Mouse (Mus musculus): ENCODE results near the gene Gm11555. TPM values are rescaled to one million over a fixed set of nuclear protein-coding genes. Genes with fewer than 3 reads are reported as not detected.

The Gm11555 gene
- total and polyA plus RNA-seq, 3 experiments = not detected

Other genes with a start within 250 kb of the Gm11555 start
Only the 30 nearest of the 38 such genes appear.
- gene Krt23, start 157.1 kb downstream of the Gm11555 start, total RNA-seq (2012; rRNA removed) = not detected in 2 replicates
- not detected for gene Krt23, start 157.1 kb downstream of the Gm11555 start, polyA plus RNA-seq (2012; ENCODE audit: insufficient read depth in 1 of 2, insufficient read length in 2 of 2, low read depth in 1 of 2, low replicate concordance in 2 of 2, missing spikeins in 1 of 2)
- not detected in 2 replicates for gene Krt39, start 128.9 kb downstream of the Gm11555 start, total RNA-seq (2012; rRNA removed)
- not detected for gene Krt39, start 128.9 kb downstream of the Gm11555 start, polyA plus RNA-seq (2012; ENCODE audit: insufficient read depth in 1 of 2, insufficient read length in 2 of 2, low read depth in 1 of 2, low replicate concordance in 2 of 2, missing spikeins in 1 of 2)
- gene Krt40, start 107.1 kb downstream of the Gm11555 start, total RNA-seq (2012; rRNA removed) = not detected in 2 replicates
- not detected for gene Krt40, start 107.1 kb downstream of the Gm11555 start, polyA plus RNA-seq (2012; ENCODE audit: insufficient read depth in 1 of 2, insufficient read length in 2 of 2, low read depth in 1 of 2, low replicate concordance in 2 of 2, missing spikeins in 1 of 2)
- not detected in 2 replicates for gene Krtap3-3, start 99.4 kb downstream of the Gm11555 start, total RNA-seq (2012; rRNA removed)
- gene Krtap3-3, start 99.4 kb downstream of the Gm11555 start, polyA plus RNA-seq (2012; ENCODE audit: insufficient read depth in 1 of 2, insufficient read length in 2 of 2, low read depth in 1 of 2, low replicate concordance in 2 of 2, missing spikeins in 1 of 2) = not detected
- not detected in 2 replicates for gene Krtap3-2, start 93.4 kb downstream of the Gm11555 start, total RNA-seq (2012; rRNA removed)
- not detected for gene Krtap3-2, start 93.4 kb downstream of the Gm11555 start, polyA plus RNA-seq (2012; ENCODE audit: insufficient read depth in 1 of 2, insufficient read length in 2 of 2, low read depth in 1 of 2, low replicate concordance in 2 of 2, missing spikeins in 1 of 2)
- not detected in 2 replicates for gene Gm11939, start 90.8 kb downstream of the Gm11555 start, total RNA-seq (2012; rRNA removed)
- not detected for gene Gm11939, start 90.8 kb downstream of the Gm11555 start, polyA plus RNA-seq (2012; ENCODE audit: insufficient read depth in 1 of 2, insufficient read length in 2 of 2, low read depth in 1 of 2, low replicate concordance in 2 of 2, missing spikeins in 1 of 2)
- not detected in 2 replicates for gene Krtap3-1, start 83.6 kb downstream of the Gm11555 start, total RNA-seq (2012; rRNA removed)
- not detected for gene Krtap3-1, start 83.6 kb downstream of the Gm11555 start, polyA plus RNA-seq (2012; ENCODE audit: insufficient read depth in 1 of 2, insufficient read length in 2 of 2, low read depth in 1 of 2, low replicate concordance in 2 of 2, missing spikeins in 1 of 2)
- gene Krtap1-5, start 69.2 kb downstream of the Gm11555 start, total RNA-seq (2012; rRNA removed) = not detected in 2 replicates
- not detected for gene Krtap1-5, start 69.2 kb downstream of the Gm11555 start, polyA plus RNA-seq (2012; ENCODE audit: insufficient read depth in 1 of 2, insufficient read length in 2 of 2, low read depth in 1 of 2, low replicate concordance in 2 of 2, missing spikeins in 1 of 2)
- not detected in 2 replicates for gene Krtap1-4, start 66.6 kb downstream of the Gm11555 start, total RNA-seq (2012; rRNA removed)
- not detected for gene Krtap1-4, start 66.6 kb downstream of the Gm11555 start, polyA plus RNA-seq (2012; ENCODE audit: insufficient read depth in 1 of 2, insufficient read length in 2 of 2, low read depth in 1 of 2, low replicate concordance in 2 of 2, missing spikeins in 1 of 2)
- not detected in 2 replicates for gene Krtap1-3, start 58.9 kb downstream of the Gm11555 start, total RNA-seq (2012; rRNA removed)
- not detected for gene Krtap1-3, start 58.9 kb downstream of the Gm11555 start, polyA plus RNA-seq (2012; ENCODE audit: insufficient read depth in 1 of 2, insufficient read length in 2 of 2, low read depth in 1 of 2, low replicate concordance in 2 of 2, missing spikeins in 1 of 2)
- gene Krtap9-3, start 52.1 kb downstream of the Gm11555 start, total RNA-seq (2012; rRNA removed) = not detected in 2 replicates
- not detected for gene Krtap9-3, start 52.1 kb downstream of the Gm11555 start, polyA plus RNA-seq (2012; ENCODE audit: insufficient read depth in 1 of 2, insufficient read length in 2 of 2, low read depth in 1 of 2, low replicate concordance in 2 of 2, missing spikeins in 1 of 2)
- gene Gm11938, start 46.9 kb downstream of the Gm11555 start, total RNA-seq (2012; rRNA removed) = not detected in 2 replicates
- not detected for gene Gm11938, start 46.9 kb downstream of the Gm11555 start, polyA plus RNA-seq (2012; ENCODE audit: insufficient read depth in 1 of 2, insufficient read length in 2 of 2, low read depth in 1 of 2, low replicate concordance in 2 of 2, missing spikeins in 1 of 2)
- gene Gm11937, start 40.0 kb downstream of the Gm11555 start, total RNA-seq (2012; rRNA removed) = not detected in 2 replicates
- not detected for gene Gm11937, start 40.0 kb downstream of the Gm11555 start, polyA plus RNA-seq (2012; ENCODE audit: insufficient read depth in 1 of 2, insufficient read length in 2 of 2, low read depth in 1 of 2, low replicate concordance in 2 of 2, missing spikeins in 1 of 2)
- gene Krtap2-4, start 35.4 kb downstream of the Gm11555 start, total RNA-seq (2012; rRNA removed) = not detected in 2 replicates
- not detected for gene Krtap2-4, start 35.4 kb downstream of the Gm11555 start, polyA plus RNA-seq (2012; ENCODE audit: insufficient read depth in 1 of 2, insufficient read length in 2 of 2, low read depth in 1 of 2, low replicate concordance in 2 of 2, missing spikeins in 1 of 2)
- gene Gm11562, start 29.8 kb downstream of the Gm11555 start, total RNA-seq (2012; rRNA removed) = not detected in 2 replicates
- gene Gm11562, start 29.8 kb downstream of the Gm11555 start, polyA plus RNA-seq (2012; ENCODE audit: insufficient read depth in 1 of 2, insufficient read length in 2 of 2, low read depth in 1 of 2, low replicate concordance in 2 of 2, missing spikeins in 1 of 2) = not detected
- gene Krtap4-1, start 22.0 kb downstream of the Gm11555 start, total RNA-seq (2012; rRNA removed) = not detected in 2 replicates
- gene Krtap4-1, start 22.0 kb downstream of the Gm11555 start, polyA plus RNA-seq (2012; ENCODE audit: insufficient read depth in 1 of 2, insufficient read length in 2 of 2, low read depth in 1 of 2, low replicate concordance in 2 of 2, missing spikeins in 1 of 2) = not detected
- gene Krtap4-2, start 15.2 kb downstream of the Gm11555 start, total RNA-seq (2012; rRNA removed) = not detected in 2 replicates
- gene Krtap4-2, start 15.2 kb downstream of the Gm11555 start, polyA plus RNA-seq (2012; ENCODE audit: insufficient read depth in 1 of 2, insufficient read length in 2 of 2, low read depth in 1 of 2, low replicate concordance in 2 of 2, missing spikeins in 1 of 2) = not detected
- not detected in 2 replicates for gene Krtap4-7, start 6.1 kb downstream of the Gm11555 start, total RNA-seq (2012; rRNA removed)
- gene Krtap4-7, start 6.1 kb downstream of the Gm11555 start, polyA plus RNA-seq (2012; ENCODE audit: insufficient read depth in 1 of 2, insufficient read length in 2 of 2, low read depth in 1 of 2, low replicate concordance in 2 of 2, missing spikeins in 1 of 2) = not detected
- gene Gm11563, start 8.7 kb upstream of the Gm11555 start, total RNA-seq (2012; rRNA removed) = not detected in 2 replicates
- gene Gm11563, start 8.7 kb upstream of the Gm11555 start, polyA plus RNA-seq (2012; ENCODE audit: insufficient read depth in 1 of 2, insufficient read length in 2 of 2, low read depth in 1 of 2, low replicate concordance in 2 of 2, missing spikeins in 1 of 2) = not detected
- not detected in 2 replicates for gene Krtap4-6, start 15.7 kb upstream of the Gm11555 start, total RNA-seq (2012; rRNA removed)
- not detected for gene Krtap4-6, start 15.7 kb upstream of the Gm11555 start, polyA plus RNA-seq (2012; ENCODE audit: insufficient read depth in 1 of 2, insufficient read length in 2 of 2, low read depth in 1 of 2, low replicate concordance in 2 of 2, missing spikeins in 1 of 2)
- not detected in 2 replicates for gene Gm14190, start 40.5 kb upstream of the Gm11555 start, total RNA-seq (2012; rRNA removed)
- gene Gm14190, start 40.5 kb upstream of the Gm11555 start, polyA plus RNA-seq (2012; ENCODE audit: insufficient read depth in 1 of 2, insufficient read length in 2 of 2, low read depth in 1 of 2, low replicate concordance in 2 of 2, missing spikeins in 1 of 2) = not detected
- gene Gm14180, start 84.1 kb upstream of the Gm11555 start, total RNA-seq (2012; rRNA removed) = not detected in 2 replicates
- not detected for gene Gm14180, start 84.1 kb upstream of the Gm11555 start, polyA plus RNA-seq (2012; ENCODE audit: insufficient read depth in 1 of 2, insufficient read length in 2 of 2, low read depth in 1 of 2, low replicate concordance in 2 of 2, missing spikeins in 1 of 2)
- gene Gm11595, start 122.7 kb upstream of the Gm11555 start, total RNA-seq (2012; rRNA removed) = not detected in 2 replicates
- not detected for gene Gm11595, start 122.7 kb upstream of the Gm11555 start, polyA plus RNA-seq (2012; ENCODE audit: insufficient read depth in 1 of 2, insufficient read length in 2 of 2, low read depth in 1 of 2, low replicate concordance in 2 of 2, missing spikeins in 1 of 2)
- gene Krtap4-8, start 130.5 kb upstream of the Gm11555 start, total RNA-seq (2012; rRNA removed) = not detected in 2 replicates
- gene Krtap4-8, start 130.5 kb upstream of the Gm11555 start, polyA plus RNA-seq (2012; ENCODE audit: insufficient read depth in 1 of 2, insufficient read length in 2 of 2, low read depth in 1 of 2, low replicate concordance in 2 of 2, missing spikeins in 1 of 2) = not detected
- gene Krtap4-9, start 135.0 kb upstream of the Gm11555 start, total RNA-seq (2012; rRNA removed) = not detected in 2 replicates
- gene Krtap4-9, start 135.0 kb upstream of the Gm11555 start, polyA plus RNA-seq (2012; ENCODE audit: insufficient read depth in 1 of 2, insufficient read length in 2 of 2, low read depth in 1 of 2, low replicate concordance in 2 of 2, missing spikeins in 1 of 2) = not detected
- not detected in 2 replicates for gene Gm11596, start 143.2 kb upstream of the Gm11555 start, total RNA-seq (2012; rRNA removed)
- not detected for gene Gm11596, start 143.2 kb upstream of the Gm11555 start, polyA plus RNA-seq (2012; ENCODE audit: insufficient read depth in 1 of 2, insufficient read length in 2 of 2, low read depth in 1 of 2, low replicate concordance in 2 of 2, missing spikeins in 1 of 2)
- gene Gm11569, start 148.7 kb upstream of the Gm11555 start, total RNA-seq (2012; rRNA removed) = not detected in 2 replicates
- not detected for gene Gm11569, start 148.7 kb upstream of the Gm11555 start, polyA plus RNA-seq (2012; ENCODE audit: insufficient read depth in 1 of 2, insufficient read length in 2 of 2, low read depth in 1 of 2, low replicate concordance in 2 of 2, missing spikeins in 1 of 2)
- not detected in 2 replicates for gene Gm11554, start 154.2 kb upstream of the Gm11555 start, total RNA-seq (2012; rRNA removed)
- gene Gm11554, start 154.2 kb upstream of the Gm11555 start, polyA plus RNA-seq (2012; ENCODE audit: insufficient read depth in 1 of 2, insufficient read length in 2 of 2, low read depth in 1 of 2, low replicate concordance in 2 of 2, missing spikeins in 1 of 2) = not detected
- gene Krtap4-13, start 159.7 kb upstream of the Gm11555 start, total RNA-seq (2012; rRNA removed) = not detected in 2 replicates
- not detected for gene Krtap4-13, start 159.7 kb upstream of the Gm11555 start, polyA plus RNA-seq (2012; ENCODE audit: insufficient read depth in 1 of 2, insufficient read length in 2 of 2, low read depth in 1 of 2, low replicate concordance in 2 of 2, missing spikeins in 1 of 2)
- not detected in 2 replicates for gene Gm11564, start 165.4 kb upstream of the Gm11555 start, total RNA-seq (2012; rRNA removed)
- not detected for gene Gm11564, start 165.4 kb upstream of the Gm11555 start, polyA plus RNA-seq (2012; ENCODE audit: insufficient read depth in 1 of 2, insufficient read length in 2 of 2, low read depth in 1 of 2, low replicate concordance in 2 of 2, missing spikeins in 1 of 2)

Data from MEL (cell line).